Mouse (Mus musculus) liver, adult 2 months (tissue): Measurements from ENCODE around the gene Nalcn. TPM values are rescaled to one million over a fixed set of nuclear protein-coding genes. Genes with fewer than 3 reads are reported as not detected.

ENCODE experiments used
- DNase-seq: peaks from one replicate; pipeline ENCODE4 v3.0.0-alpha.2; 2011; ENCODE audit warnings: low read depth, low spot score; ENCODE audit errors: extremely low read depth
- H3K27ac ChIP-seq: fragments of 200-500 bp; replicated peaks from 2 replicates; pipeline ENCODE4 v1.5.1; 2012; ENCODE audit warnings: low read depth, mild to moderate bottlenecking, control low read depth, inconsistent platforms, low read length; ENCODE audit not compliant: insufficient read depth
- H3K27me3 ChIP-seq: fragments of 200-500 bp; 2 replicates; pipeline ENCODE4 v1.6.1; 2012; ENCODE audit warnings: mild to moderate bottlenecking, moderate library complexity, low read length, inconsistent platforms; ENCODE audit not compliant: control insufficient read depth, insufficient read depth
- H3K36me3 ChIP-seq: fragments of 200-500 bp; 2 replicates; pipeline ENCODE4 v1.6.1; 2012; ENCODE audit warnings: low read length, inconsistent platforms; ENCODE audit not compliant: control insufficient read depth, insufficient read depth
- H3K4me1 ChIP-seq: fragments of 200-500 bp; 2 replicates; pipeline ENCODE4 v1.6.1; 2011; ENCODE audit warnings: low read length; ENCODE audit not compliant: control insufficient read depth, insufficient read depth
- H3K4me3 ChIP-seq: fragments of 200-500 bp; 2 replicates; pipeline ENCODE4 v1.5.1; 2011; ENCODE audit warnings: low read depth, mild to moderate bottlenecking, control low read depth, low read length, moderate library complexity; ENCODE audit not compliant: insufficient read depth
- H3K79me2 ChIP-seq: fragments of 200-500 bp; 2 replicates; pipeline ENCODE4 v1.6.1; 2012; ENCODE audit warnings: inconsistent platforms, mild to moderate bottlenecking, low read length, moderate library complexity; ENCODE audit not compliant: control insufficient read depth, insufficient read depth
- H3K9ac ChIP-seq: fragments of 200-500 bp; 2 replicates; pipeline ENCODE4 v1.6.1; 2012; ENCODE audit warnings: low read depth, mild to moderate bottlenecking, control low read depth, inconsistent platforms, low read length
- CTCF ChIP-seq: fragments of 200-500 bp; IDR thresholded peaks from 2 replicates; pipeline ENCODE4 v1.5.1; 2011; ENCODE audit warnings: low read depth, low read length, control low read depth
- POLR2A ChIP-seq: fragments of 200-500 bp; IDR thresholded peaks from 2 replicates; pipeline ENCODE4 v1.6.1; 2011; ENCODE audit warnings: low read length, control low read depth; ENCODE audit not compliant: insufficient read depth; ENCODE audit errors: extremely low read depth
- WGBS: fragments of 180-500 bp; shearing (Covaris S2); methylation state at CpG from one replicate; pipeline ENCODE4 v1.1.7; 2018; 5-methylcytosine and 5-hydroxymethylcytosine counted together
- polyA plus RNA-seq: library from polyadenylated mRNA; depleted of rRNA; stranded (reverse); fragments of >200 nt; gene quantifications from 2 replicates; pipeline ENCODE4 v1.2.3, GENCODE M21; 2012
- total RNA-seq: library from RNA; depleted of rRNA; stranded (reverse); fragments of >200 nt; gene quantifications from 2 replicates; pipeline ENCODE4 v1.2.3, GENCODE M21; 2014

Nalcn gene
- total and polyA plus RNA-seq, 2 experiments: under 0.01 TPM; not detected in 1

GRCm38 (mm10) chr14:123575356-123575755 is 51.6 kb downstream of the Nalcn start:
- Histone ChIP-seq H3K9ac (no peak overlapping the region), H3K4me3 (no peak overlapping the region), H3K4me1 (no peaks in the 10 kb centered on the region), H3K79me2 (no peaks in the 10 kb centered on the region), H3K27ac (no peak overlapping the region), H3K36me3 (no peaks in the 10 kb centered on the region), H3K27me3 (no peaks in the 10 kb centered on the region)
- DNase-seq: no peak
- TF ChIP-seq CTCF (no peak), POLR2A (no peak)
- 74% methylated on average over 4 of the region's 4 CpGs for WGBS

- H3K4me1 ChIP-seq: no peaks in the 10 kb centered on the region
- no peak overlapping the region for H3K4me3 ChIP-seq
- H3K27me3 ChIP-seq: no peaks in the 10 kb centered on the region
- no peak overlapping the region for H3K9ac ChIP-seq
- DNase-seq: no peak
- no peaks in the 10 kb centered on the region for H3K79me2 ChIP-seq
- no peaks in the 10 kb centered on the region for H3K36me3 ChIP-seq
- no peak overlapping the region for H3K27ac ChIP-seq
- TF ChIP-seq CTCF (no peak), POLR2A (no peak)
These were observed 52.0 kb downstream of the Nalcn start for GRCm38 (mm10) chr14:123574936-123575335.

DNA sequence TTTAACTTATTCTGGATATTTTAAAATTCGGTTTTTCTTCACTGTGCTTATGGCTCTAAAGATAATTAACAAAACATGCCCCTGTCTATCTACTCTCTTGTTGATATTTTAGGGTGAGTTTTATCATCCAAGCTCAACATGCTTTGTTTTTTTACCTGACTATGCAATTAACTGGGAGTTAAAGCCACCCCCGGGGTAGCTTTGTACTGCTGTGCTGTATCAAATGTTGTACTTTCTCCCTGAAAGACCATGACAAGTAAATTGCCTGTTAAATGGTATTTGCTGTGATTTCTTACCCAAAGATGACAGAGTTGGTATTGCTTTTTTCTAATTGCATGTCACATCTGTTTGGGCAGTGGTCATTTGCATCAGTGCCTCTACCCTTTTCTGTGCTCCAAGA is 60.3 kb downstream of the Nalcn start:
- no peak for TF ChIP-seq CTCF
- TF ChIP-seq POLR2A: no peak
- Histone ChIP-seq H3K4me1 (no peaks in the 10 kb centered on the region), H3K4me3 (no peak overlapping the region), H3K9ac (no peak overlapping the region), H3K27me3 (no peaks in the 10 kb centered on the region), H3K27ac (no peak overlapping the region), H3K79me2 (no peaks in the 10 kb centered on the region), H3K36me3 (no peaks in the 10 kb centered on the region)
- WGBS: 63% methylated on average over 2 of the region's 2 CpGs
- no peak for DNase-seq

DNA sequence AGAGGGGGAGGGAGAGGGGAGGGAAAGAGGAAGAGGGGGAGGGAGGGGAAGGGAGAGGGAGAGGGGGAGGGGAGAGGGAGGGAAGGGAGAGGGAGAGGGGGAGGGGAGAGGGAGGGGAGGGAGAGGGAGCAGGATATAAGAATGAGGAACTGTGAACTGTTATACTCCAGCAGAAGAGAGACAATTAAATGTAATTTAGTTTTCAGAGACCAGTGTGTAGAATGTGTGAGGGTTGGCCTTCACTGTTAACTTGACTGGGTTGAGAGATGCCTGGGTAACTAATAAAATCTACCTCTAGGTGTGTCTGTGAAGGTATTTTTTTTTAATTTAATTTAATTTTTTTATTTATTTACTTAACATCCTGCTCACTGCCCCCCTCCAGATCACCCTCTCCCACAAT is 71.4 kb downstream of the Nalcn start:
- Histone ChIP-seq H3K4me1 (no peaks in the 10 kb centered on the region), H3K27me3 (no peaks in the 10 kb centered on the region), H3K9ac (no peak overlapping the region), H3K79me2 (no peaks in the 10 kb centered on the region), H3K27ac (no peak overlapping the region), H3K4me3 (no peak overlapping the region), H3K36me3 (no peaks in the 10 kb centered on the region)
- no peak for TF ChIP-seq POLR2A
- DNase-seq: no peak

DNA sequence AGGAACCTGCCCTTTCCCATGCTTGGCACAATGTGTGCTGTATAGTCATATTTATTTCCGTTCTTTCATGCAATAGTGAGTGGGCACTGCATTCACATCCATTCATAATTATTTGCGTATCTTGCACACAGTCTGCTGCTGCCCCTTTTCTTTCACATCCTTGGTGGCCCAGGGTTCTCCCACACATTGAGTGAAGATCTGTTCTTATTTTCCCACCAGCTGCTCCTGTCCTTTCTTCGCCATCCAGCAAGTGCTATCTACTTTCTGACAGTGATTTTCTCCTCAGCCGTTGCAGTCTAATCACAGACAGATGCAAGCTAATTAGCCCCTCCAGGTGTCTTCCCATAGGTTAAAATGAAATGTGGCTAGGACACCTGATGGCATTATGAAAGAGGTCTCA is 72.0 kb downstream of the Nalcn start:
- no peak overlapping the region for H3K4me3 ChIP-seq
- no peaks in the 10 kb centered on the region for H3K4me1 ChIP-seq
- no peaks in the 10 kb centered on the region for H3K36me3 ChIP-seq
- H3K9ac ChIP-seq: no peak overlapping the region
- no peaks in the 10 kb centered on the region for H3K79me2 ChIP-seq
- WGBS: 72% methylated on average over 4 of the region's 4 CpGs
- H3K27me3 ChIP-seq: no peaks in the 10 kb centered on the region
- DNase-seq: no peak
- H3K27ac ChIP-seq: no peak overlapping the region
- TF ChIP-seq POLR2A (no peak), CTCF (no peak)

DNA sequence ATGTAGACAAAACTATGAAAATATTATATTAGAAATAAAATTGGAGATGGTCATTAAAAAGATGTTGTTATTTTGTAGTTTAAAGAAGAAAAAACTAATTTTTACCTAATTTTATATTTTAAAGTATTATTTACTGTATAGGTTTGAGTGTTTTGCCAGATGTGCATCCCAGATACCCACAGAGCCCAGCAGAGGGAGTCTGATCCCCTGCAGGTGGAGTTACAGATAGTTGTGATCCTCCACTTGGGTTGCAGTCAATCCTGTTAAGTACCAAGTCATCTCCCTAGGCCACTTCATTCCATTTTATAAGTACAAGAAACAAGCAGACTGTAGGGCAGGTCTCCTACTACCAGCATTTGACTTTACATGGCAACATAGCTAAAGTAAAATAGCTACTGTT is 84.6 kb downstream of the Nalcn start:
- no peak for DNase-seq
- Histone ChIP-seq H3K9ac (no peak overlapping the region), H3K36me3 (no peaks in the 10 kb centered on the region), H3K4me3 (no peak overlapping the region), H3K79me2 (no peaks in the 10 kb centered on the region), H3K27ac (no peak overlapping the region), H3K27me3 (no peaks in the 10 kb centered on the region), H3K4me1 (no peaks in the 10 kb centered on the region)
- TF ChIP-seq POLR2A (no peak), CTCF (no peak)
